Mouse (Mus musculus) ES-Bruce4 (cell line): ENCODE measurements around the gene Tbc1d14. TPM values are rescaled to one million over a fixed set of nuclear protein-coding genes. Genes with fewer than 3 reads are reported as not detected.

ENCODE experiments used
- H3K27ac ChIP-seq: 2 replicates; pipeline ENCODE4 v1.5.1; 2012; ENCODE audit warnings: low read length, inconsistent platforms; ENCODE audit not compliant: insufficient read depth
- H3K27me3 ChIP-seq: 2 replicates; pipeline ENCODE4 v1.6.1; 2012; ENCODE audit warnings: mild to moderate bottlenecking, low read length, inconsistent platforms; ENCODE audit not compliant: control insufficient read depth, poor library complexity, insufficient read depth, severe bottlenecking
- H3K36me3 ChIP-seq: 2 replicates; pipeline ENCODE4 v1.6.1; 2012; ENCODE audit warnings: inconsistent platforms, mild to moderate bottlenecking, low read length, moderate library complexity; ENCODE audit not compliant: control insufficient read depth, poor library complexity, insufficient read depth, severe bottlenecking
- H3K4me1 ChIP-seq: one replicate; pipeline ENCODE4 v1.8.1; 2011; ENCODE audit warnings: low read length; ENCODE audit not compliant: control insufficient read depth, insufficient read depth
- H3K4me3 ChIP-seq: 2 replicates; pipeline ENCODE4 v1.5.1; 2011; ENCODE audit warnings: low read depth, mild to moderate bottlenecking, low read length
- H3K9ac ChIP-seq: 2 replicates; pipeline ENCODE4 v1.6.1; 2012; ENCODE audit warnings: low read depth, mild to moderate bottlenecking, inconsistent platforms; ENCODE audit not compliant: poor library complexity, severe bottlenecking
- H3K9me3 ChIP-seq: replicated peaks from 2 replicates; pipeline ENCODE4 v1.6.1; 2012; ENCODE audit warnings: mild to moderate bottlenecking, low read length, inconsistent platforms; ENCODE audit not compliant: control insufficient read depth, poor library complexity, insufficient read depth, severe bottlenecking
- CTCF ChIP-seq: IDR thresholded peaks from one replicate; pipeline ENCODE4 v1.8.1; 2011; ENCODE audit warnings: low read depth, low read length
- EP300 ChIP-seq: IDR thresholded peaks from 2 replicates; pipeline ENCODE4 v1.6.1; 2011; ENCODE audit warnings: low read depth, low read length; ENCODE audit not compliant: insufficient read depth
- POLR2A ChIP-seq: IDR thresholded peaks from one replicate; pipeline ENCODE4 v1.8.1; 2011; ENCODE audit warnings: low read length; ENCODE audit not compliant: insufficient read depth
- polyA plus RNA-seq: library from polyadenylated mRNA; stranded (reverse); fragments of >200 nt; gene quantifications from 2 replicates; pipeline ENCODE4 v1.2.4, GENCODE M21; 2011; ENCODE audit warnings: low read depth; ENCODE audit not compliant: missing spikeins, insufficient read depth, insufficient read length

The Tbc1d14 gene
- polyA plus RNA-seq, 1 experiment, result 28.8 TPM

DNA sequence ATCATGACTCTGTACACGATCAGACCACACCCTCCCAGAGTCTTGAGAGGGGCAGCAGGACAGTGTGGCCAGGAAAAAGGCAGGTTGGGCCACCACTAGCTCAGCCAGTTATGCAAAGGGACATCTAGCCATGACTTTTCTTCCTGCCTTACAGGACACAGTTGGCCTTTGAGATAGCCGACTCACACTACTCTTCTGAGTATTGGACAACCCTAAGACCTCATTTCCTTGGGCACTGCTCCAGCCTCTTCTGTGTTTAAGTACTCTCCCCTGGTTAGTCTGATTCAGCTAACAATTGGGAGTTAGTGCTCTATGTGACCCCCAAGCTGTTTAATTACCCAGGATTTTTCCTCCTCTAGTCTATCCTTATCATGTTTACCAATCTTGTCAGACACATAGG is 113.3 kb downstream of the Tbc1d14 start:
- H3K36me3 ChIP-seq, result 0 out of 2 replicates have a peak, but pooled peaks cover 2% of the 10 kb centered on the region
- H3K9me3 ChIP-seq, result no peaks in the 10 kb centered on the region
- no peak overlapping the region for H3K27ac ChIP-seq
- no peaks in the 10 kb centered on the region for H3K27me3 ChIP-seq
- TF ChIP-seq EP300, result no peak
- TF ChIP-seq CTCF, result no peak
- no peak for TF ChIP-seq POLR2A
- no peaks in the 10 kb centered on the region for H3K4me1 ChIP-seq
- H3K9ac ChIP-seq, result no peak overlapping the region
- no peak overlapping the region for H3K4me3 ChIP-seq

DNA sequence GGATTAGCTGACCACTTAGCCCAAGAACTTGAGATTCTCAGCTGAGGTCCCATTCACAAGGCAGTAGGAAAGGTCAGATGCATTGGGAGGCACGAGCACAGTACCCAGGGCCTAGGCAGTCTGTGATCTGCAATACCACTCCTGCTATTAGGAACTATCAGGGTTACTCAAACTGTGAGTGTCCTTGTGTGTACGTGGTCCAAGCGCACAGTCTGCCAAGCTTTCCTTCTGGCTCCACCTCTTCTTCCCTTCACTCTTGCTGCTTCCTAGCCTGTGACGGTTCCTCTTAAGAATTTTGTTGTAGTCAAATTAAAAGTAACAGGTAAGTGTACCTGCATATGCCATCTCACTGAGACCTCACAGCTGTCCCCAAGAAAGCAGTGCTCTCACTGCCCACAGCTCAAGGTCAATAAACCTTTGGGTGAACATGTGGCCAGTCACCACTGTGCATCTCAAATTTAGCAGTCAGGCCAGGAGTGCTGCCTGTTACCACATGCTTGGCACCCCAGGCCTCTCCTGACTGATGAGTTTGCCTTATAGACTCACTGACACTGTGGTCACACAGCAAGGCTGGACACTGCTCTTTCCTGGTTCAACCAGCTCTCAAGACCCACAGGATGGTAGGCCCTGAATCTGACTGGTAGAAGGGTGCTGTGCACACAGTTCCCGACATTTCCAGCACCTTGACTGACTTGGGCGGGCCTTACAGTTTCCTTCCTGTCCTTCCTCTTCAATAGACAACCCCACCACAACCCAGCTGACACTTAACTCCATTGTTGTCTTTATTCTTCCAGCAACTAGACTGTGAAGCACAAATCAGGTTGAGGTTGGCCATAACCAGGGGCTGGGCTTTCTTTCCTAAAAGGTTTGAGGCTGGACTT is 114.3 kb downstream of the Tbc1d14 start:
- Histone ChIP-seq H3K4me1 (no peaks in the 10 kb centered on the region), H3K4me3 (no peak overlapping the region), H3K9ac (no peak overlapping the region), H3K36me3 (peaks cover 4% of the 10 kb centered on the region; the same call in 1 of the 2 replicates), H3K27ac (no peak overlapping the region), H3K27me3 (no peaks in the 10 kb centered on the region), H3K9me3 (no peaks in the 10 kb centered on the region)
- TF ChIP-seq EP300, result no peak
- no peak for TF ChIP-seq POLR2A
- no peak for TF ChIP-seq CTCF

DNA sequence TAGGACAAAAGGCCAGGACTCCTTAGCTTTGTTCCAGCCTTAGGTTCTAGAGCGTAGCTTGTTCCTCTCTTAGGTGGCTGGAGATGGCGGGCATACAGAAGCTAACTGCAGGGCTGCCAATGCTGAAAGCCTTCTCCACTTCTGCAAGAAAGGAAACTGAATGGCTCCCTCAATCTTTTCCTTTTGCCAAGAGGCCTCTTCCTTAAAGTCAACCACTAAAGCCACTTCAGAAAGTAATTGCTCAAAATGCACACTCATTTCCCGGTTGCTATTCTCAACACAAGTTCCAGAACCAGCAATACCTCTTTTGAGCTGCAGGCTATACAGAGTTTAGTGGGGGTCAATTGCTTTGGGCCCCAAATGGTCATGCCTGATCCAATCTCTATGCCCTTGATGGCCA is 115.6 kb downstream of the Tbc1d14 start:
- H3K4me3 ChIP-seq, result no peak overlapping the region
- TF ChIP-seq EP300 (no peak), CTCF (no peak), POLR2A (no peak)
- H3K4me1 ChIP-seq, result no peaks in the 10 kb centered on the region
- no peaks in the 10 kb centered on the region for H3K27me3 ChIP-seq
- peaks cover 11% of the 10 kb centered on the region for H3K36me3 ChIP-seq
- no peak overlapping the region for H3K27ac ChIP-seq
- no peaks in the 10 kb centered on the region for H3K9me3 ChIP-seq
- H3K9ac ChIP-seq, result no peak overlapping the region

DNA sequence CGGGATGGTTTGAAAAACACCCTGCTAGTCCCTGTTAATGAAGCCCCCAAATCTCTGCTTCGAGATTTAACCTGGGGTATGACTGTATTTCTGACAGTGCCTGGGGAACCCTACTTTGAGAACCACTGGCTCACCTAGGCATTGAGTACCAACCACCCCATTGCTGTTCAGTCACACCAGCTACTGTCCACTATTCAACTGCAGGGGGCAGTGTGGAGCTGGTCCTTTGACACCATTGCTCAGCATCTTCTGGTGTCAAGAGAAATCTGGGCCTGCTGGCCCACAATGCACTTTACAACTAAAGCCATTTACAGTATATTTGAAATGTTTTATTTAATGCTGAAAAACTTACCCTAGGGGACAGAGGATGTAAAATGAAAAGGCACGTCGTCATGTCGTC is 118.8 kb downstream of the Tbc1d14 start:
- Histone ChIP-seq H3K9me3 (no peaks in the 10 kb centered on the region), H3K4me3 (no peak overlapping the region), H3K27ac (no peak overlapping the region), H3K9ac (no peak overlapping the region), H3K27me3 (no peaks in the 10 kb centered on the region), H3K4me1 (no peaks in the 10 kb centered on the region), H3K36me3 (peaks cover 41% of the 10 kb centered on the region)
- TF ChIP-seq CTCF (peak; percentile 76), POLR2A (no peak)

DNA sequence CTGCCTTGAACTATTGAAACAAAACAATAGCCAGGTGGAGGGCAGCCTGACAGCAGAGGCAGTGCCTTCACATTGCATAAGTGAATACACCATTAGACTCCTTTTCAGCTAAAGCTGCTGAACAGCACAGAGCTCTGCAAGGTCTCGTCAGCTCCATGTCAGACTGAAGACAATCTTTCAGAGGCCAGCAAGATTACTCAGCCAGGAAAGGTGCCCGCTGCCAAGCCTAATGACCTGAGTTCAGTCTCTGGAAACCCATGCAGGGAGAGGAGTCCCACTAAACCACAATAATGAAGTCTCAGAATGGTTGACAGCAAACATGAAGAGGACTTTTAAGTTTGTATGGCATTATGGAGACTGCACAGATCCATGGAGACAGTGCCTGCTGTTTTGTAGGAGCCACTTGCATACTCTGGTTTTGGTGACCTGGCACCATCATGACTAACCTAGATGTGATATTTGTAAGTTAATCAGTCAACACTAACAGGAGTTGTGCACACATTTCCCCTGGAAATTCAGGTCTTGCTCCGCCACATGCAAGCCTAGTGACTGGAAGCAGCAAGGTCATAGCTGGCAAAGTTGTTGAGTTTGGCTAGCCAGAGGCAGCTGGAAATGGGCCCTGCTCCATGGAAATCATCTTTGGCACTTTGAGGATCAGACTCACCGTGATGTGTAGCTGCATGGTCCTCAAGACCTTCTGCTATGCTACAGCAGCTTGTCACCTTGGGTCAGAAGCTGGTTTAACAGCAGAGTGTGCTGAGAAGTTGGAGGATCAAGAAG is 120.0 kb downstream of the Tbc1d14 start:
- Histone ChIP-seq H3K27me3 (no peaks in the 10 kb centered on the region), H3K9me3 (no peaks in the 10 kb centered on the region), H3K4me3 (no peak overlapping the region), H3K27ac (no peak overlapping the region), H3K4me1 (no peaks in the 10 kb centered on the region), H3K36me3 (peaks cover 43% of the 10 kb centered on the region), H3K9ac (no peak overlapping the region)
- TF ChIP-seq EP300, result no peak
- no peak for TF ChIP-seq CTCF
- TF ChIP-seq POLR2A, result no peak

DNA sequence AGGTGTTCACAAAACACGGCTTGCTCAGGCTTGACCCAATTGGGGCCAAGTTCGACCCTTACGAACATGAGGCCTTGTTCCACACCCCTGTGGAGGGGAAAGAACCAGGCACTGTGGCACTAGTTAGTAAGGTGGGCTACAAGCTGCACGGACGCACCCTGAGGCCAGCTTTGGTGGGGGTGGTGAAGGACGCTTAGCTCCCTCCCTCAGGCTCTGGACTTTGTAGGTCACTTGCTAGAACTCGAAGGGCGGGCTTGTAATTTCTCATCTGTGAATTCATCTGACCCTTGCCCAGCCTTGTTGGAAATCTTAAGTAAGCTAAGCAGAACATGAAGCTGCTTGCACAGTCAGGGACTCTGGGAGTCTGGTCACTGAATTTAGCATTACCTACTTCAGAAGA is 121.9 kb downstream of the Tbc1d14 start:
- Histone ChIP-seq H3K4me1 (no peaks in the 10 kb centered on the region), H3K27me3 (no peaks in the 10 kb centered on the region), H3K9me3 (no peaks in the 10 kb centered on the region), H3K36me3 (peaks cover 46% of the 10 kb centered on the region), H3K4me3 (no peak overlapping the region), H3K9ac (no peak overlapping the region), H3K27ac (no peak overlapping the region)
- no peak for TF ChIP-seq CTCF
- no peak for TF ChIP-seq EP300
- TF ChIP-seq POLR2A, result no peak
